Mouse (Mus musculus) hindbrain, postnatal 0 days (tissue): ENCODE measurements at regions not wholly inside any gene's neighbourhood (a gene's known extent, or its start where the extent isn't known, plus 50 kb on each side); places are given as distances from the start of the nearest gene placed in this dataset.

ENCODE experiments used
- ATAC-seq: fragments of 200-750 bp; cut with Nextera tagmentation; 2 replicates; pipeline ENCODE4 v1.8.0; 2017; ENCODE audit warnings: mild to moderate bottlenecking, moderate TSS enrichment, moderate library complexity
- DNase-seq: peaks from one replicate; pipeline ENCODE4 v3.0.0-alpha.2; 2015; ENCODE audit warnings: low spot score
- H3K27ac ChIP-seq: fragments of 300-500 bp; sonication (generic); 2 replicates; pipeline ENCODE4 v1.5.1; 2014; ENCODE audit warnings: mild to moderate bottlenecking
- H3K27me3 ChIP-seq: fragments of 300-500 bp; sonication (generic); 2 replicates; pipeline ENCODE4 v1.6.1; 2014; ENCODE audit warnings: low read length, mixed read lengths; ENCODE audit not compliant: insufficient read depth
- H3K36me3 ChIP-seq: fragments of 300-500 bp; sonication (generic); 2 replicates; pipeline ENCODE4 v1.6.1; 2014; ENCODE audit warnings: low read length, mixed read lengths; ENCODE audit not compliant: insufficient read depth
- H3K4me1 ChIP-seq: fragments of 300-500 bp; sonication (generic); 2 replicates; pipeline ENCODE4 v1.6.1; 2014; ENCODE audit warnings: antibody characterized with exemption, low read length, mixed read lengths; ENCODE audit not compliant: insufficient read depth
- H3K4me2 ChIP-seq: fragments of 300-500 bp; sonication (generic); 2 replicates; pipeline ENCODE4 v1.6.1; 2014; ENCODE audit warnings: low read depth, mild to moderate bottlenecking, low read length, moderate library complexity, mixed read lengths
- H3K4me3 ChIP-seq: fragments of 300-500 bp; sonication (generic); 2 replicates; pipeline ENCODE4 v1.5.1; 2014; ENCODE audit warnings: low read length
- H3K9ac ChIP-seq: fragments of 300-500 bp; sonication (generic); replicated peaks from 2 replicates; pipeline ENCODE4 v1.6.1; 2014; ENCODE audit warnings: mild to moderate bottlenecking, low read length, moderate library complexity, mixed read lengths
- H3K9me3 ChIP-seq: fragments of 300-500 bp; sonication (generic); 2 replicates; pipeline ENCODE4 v1.6.1; 2016; ENCODE audit warnings: low read length, mixed read lengths
- CTCF ChIP-seq: IDR thresholded peaks from 2 replicates; pipeline ENCODE4 v1.5.1; 2016; ENCODE audit warnings: antibody characterized with exemption, control low read depth, low read depth
- WGBS: fragments of 180-500 bp; shearing (Covaris S2); extraction: QIAGEN DNeasy Blood & Tissue Kit; methylation state at CpG from one replicate; pipeline ENCODE4 v1.1.7; 2014; 5-methylcytosine and 5-hydroxymethylcytosine counted together

DNA sequence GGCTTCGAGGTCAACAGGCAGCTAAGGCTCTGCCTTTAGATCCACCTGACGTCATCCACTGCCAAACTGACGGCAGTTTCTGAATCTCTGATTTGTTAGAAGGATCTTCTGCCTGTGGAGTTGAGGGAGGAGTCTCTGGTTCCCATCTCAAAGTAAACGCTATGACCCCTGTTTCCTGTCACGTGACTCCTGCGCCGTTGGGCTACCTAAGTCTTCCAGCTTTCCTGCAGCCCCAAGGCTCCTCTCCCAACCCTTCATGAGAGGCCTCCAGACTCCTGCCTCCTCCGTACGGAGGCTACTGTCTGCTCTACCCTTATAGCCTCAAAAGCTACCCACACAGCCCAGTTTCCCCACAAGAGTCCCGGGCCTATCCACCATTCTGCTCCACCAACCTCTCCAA is 144.1 kb downstream of the Mn1 start:
- Histone ChIP-seq H3K4me2 (no peak overlapping the region), H3K4me3 (no peak overlapping the region), H3K9ac (no peak overlapping the region), H3K27me3 (no peaks in the 10 kb centered on the region), H3K36me3 (no peaks in the 10 kb centered on the region), H3K9me3 (no peaks in the 10 kb centered on the region), H3K4me1 (no peaks in the 10 kb centered on the region), H3K27ac (no peak overlapping the region)
- no peak for TF ChIP-seq CTCF
- DNase-seq (no peak), ATAC-seq (no peak)
- WGBS: 84% methylated on average over 10 of the region's 10 CpGs

GRCm38 (mm10) chr5:111570826-111571225 is 153.7 kb downstream of the Mn1 start:
- 11% methylated on average over 10 of the region's 10 CpGs for WGBS
- Histone ChIP-seq H3K36me3 (no peaks in the 10 kb centered on the region), H3K27ac (no peak overlapping the region), H3K4me1 (peaks cover 4% of the 10 kb centered on the region; the same call in 1 of the 2 replicates), H3K27me3 (no peaks in the 10 kb centered on the region), H3K4me2 (no peak overlapping the region), H3K9ac (no peak overlapping the region), H3K4me3 (no peak overlapping the region), H3K9me3 (no peaks in the 10 kb centered on the region)
- ATAC-seq: no peak
- no peak for TF ChIP-seq CTCF
- DNase-seq: peak; percentile 12

- WGBS: 24% methylated on average over 13 of the region's 13 CpGs
- H3K36me3 ChIP-seq: no peaks in the 10 kb centered on the region
- peaks cover 6% of the 10 kb centered on the region for H3K4me1 ChIP-seq
- no peak overlapping the region for H3K9ac ChIP-seq
- TF ChIP-seq CTCF: no peak
- ATAC-seq: no peak
- H3K27ac ChIP-seq: no peak overlapping the region
- no peak for DNase-seq
- H3K9me3 ChIP-seq: no peaks in the 10 kb centered on the region
- H3K27me3 ChIP-seq: no peaks in the 10 kb centered on the region
- no peak overlapping the region for H3K4me3 ChIP-seq
- no peak overlapping the region for H3K4me2 ChIP-seq
Observed at GRCm38 (mm10) chr5:111573265-111573873, 156.2 kb downstream of the Mn1 start.

GRCm38 (mm10) chr5:111574219-111574840 is 157.2 kb downstream of the Mn1 start:
- H3K9ac ChIP-seq: no peak overlapping the region
- DNase-seq: no peak
- TF ChIP-seq CTCF: no peak
- H3K9me3 ChIP-seq: no peaks in the 10 kb centered on the region
- ATAC-seq: no peak
- no peak overlapping the region for H3K4me3 ChIP-seq
- H3K27me3 ChIP-seq: no peaks in the 10 kb centered on the region
- WGBS: 41% methylated on average over 8 of the region's 8 CpGs
- H3K36me3 ChIP-seq: no peaks in the 10 kb centered on the region
- peaks cover 16% of the 10 kb centered on the region for H3K4me1 ChIP-seq
- H3K27ac ChIP-seq: no peak overlapping the region
- H3K4me2 ChIP-seq: no peak overlapping the region

DNA sequence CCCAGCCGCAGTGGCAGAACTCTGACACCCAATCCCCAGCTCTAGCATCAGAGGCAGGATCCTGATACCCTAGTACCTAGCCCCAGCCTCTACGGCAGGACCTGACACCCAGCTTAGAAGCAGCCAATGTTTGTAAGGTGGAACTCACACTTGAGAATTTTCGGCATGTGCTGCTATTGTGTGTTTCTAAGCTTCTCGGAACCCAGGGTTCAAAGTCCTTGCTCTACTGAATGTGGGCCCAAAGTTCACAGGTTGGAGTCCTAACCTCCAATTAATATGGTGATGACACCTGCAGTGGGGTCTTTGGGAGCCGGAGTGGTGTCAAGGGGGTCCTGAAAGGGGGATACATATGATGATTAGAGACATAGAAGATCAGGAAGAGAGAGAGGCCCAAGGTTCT is 158.2 kb downstream of the Mn1 start:
- no peak overlapping the region for H3K27ac ChIP-seq
- peaks cover 16% of the 10 kb centered on the region for H3K4me1 ChIP-seq
- ATAC-seq (no peak), DNase-seq (no peak)
- no peak overlapping the region for H3K4me2 ChIP-seq
- H3K36me3 ChIP-seq: no peaks in the 10 kb centered on the region
- no peak overlapping the region for H3K9ac ChIP-seq
- H3K27me3 ChIP-seq: no peaks in the 10 kb centered on the region
- H3K9me3 ChIP-seq: no peaks in the 10 kb centered on the region
- 90% methylated on average over 5 of the region's 5 CpGs for WGBS
- H3K4me3 ChIP-seq: no peak overlapping the region
- TF ChIP-seq CTCF: no peak

DNA sequence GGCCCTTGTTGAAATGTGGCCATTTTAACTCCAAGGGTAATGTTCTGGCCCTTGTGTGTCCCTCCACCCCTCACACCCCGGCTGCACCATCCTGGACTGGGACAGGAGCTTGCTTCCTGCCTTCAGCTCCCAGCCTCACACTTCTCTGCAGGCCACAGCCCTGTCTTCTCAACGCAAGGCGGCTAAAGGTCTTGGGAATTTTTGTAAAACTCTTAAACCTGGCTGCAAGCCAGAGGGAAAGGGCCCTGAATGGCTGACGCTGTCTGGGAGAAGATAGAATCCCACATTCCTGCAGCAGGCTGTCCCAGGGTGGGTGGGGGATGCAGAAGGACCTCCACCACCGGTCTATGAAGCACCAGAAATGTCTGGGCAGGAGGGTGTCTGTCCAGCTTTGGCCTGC is 156.3 kb upstream of the Gm26897 start:
- 32% methylated on average over 5 of the region's 5 CpGs for WGBS
- peaks cover 23% of the 10 kb centered on the region for H3K4me1 ChIP-seq

DNA sequence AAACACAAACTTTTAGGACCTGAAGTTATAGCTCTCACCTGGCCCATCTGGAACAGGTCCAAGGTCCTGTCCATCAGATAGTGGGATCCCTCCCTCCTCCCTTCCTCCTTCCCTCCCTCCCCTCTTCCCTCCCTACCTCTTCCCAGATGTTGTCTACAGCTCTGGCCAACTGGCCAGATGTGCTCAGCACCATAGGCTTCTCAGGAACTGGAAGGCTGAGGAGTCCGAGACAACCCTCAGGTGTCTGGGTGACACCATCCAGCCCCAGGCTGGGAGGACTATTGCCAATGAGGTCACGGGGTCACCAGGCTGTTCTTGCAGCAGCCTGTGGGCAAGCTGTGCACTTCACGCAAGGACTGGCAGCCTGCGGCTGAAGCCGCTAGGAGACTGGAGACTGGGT is 155.6 kb upstream of the Gm26897 start:
- H3K36me3 ChIP-seq: no peaks in the 10 kb centered on the region
- peak; percentile 22 for DNase-seq
- H3K4me1 ChIP-seq: peaks cover 23% of the 10 kb centered on the region
- WGBS: 55% methylated on average over 5 of the region's 5 CpGs
- H3K27ac ChIP-seq: no peak overlapping the region
- H3K4me3 ChIP-seq: no peak overlapping the region
- ATAC-seq: no peak
- no peaks in the 10 kb centered on the region for H3K27me3 ChIP-seq
- no peak overlapping the region for H3K4me2 ChIP-seq
- H3K9ac ChIP-seq: no peak overlapping the region
- no peak for TF ChIP-seq CTCF
- no peaks in the 10 kb centered on the region for H3K9me3 ChIP-seq

More for the DNA sequence above, 156.3 kb upstream of the Gm26897 start:
- H3K4me2 ChIP-seq: no peak overlapping the region
- H3K4me3 ChIP-seq: no peak overlapping the region
- TF ChIP-seq CTCF: no peak
- no peak overlapping the region for H3K9ac ChIP-seq
- H3K27ac ChIP-seq: no peak overlapping the region
- H3K36me3 ChIP-seq: no peaks in the 10 kb centered on the region
- ATAC-seq (no peak), DNase-seq (peak; percentile 31)
- no peaks in the 10 kb centered on the region for H3K27me3 ChIP-seq
- H3K9me3 ChIP-seq: no peaks in the 10 kb centered on the region
